Mouse (Mus musculus) spleen, adult 2 months (tissue): ENCODE measurements at regions not wholly inside any gene's neighbourhood (a gene's known extent, or its start where the extent isn't known, plus 50 kb on each side); places are given as distances from the start of the nearest gene placed in this dataset.

Source experiments
- DNase-seq, 2 experiments: peaks; one replicate each; pipeline versions ENCODE4 v3.0.0 to v3.0.0-alpha.2; 2012 to 2021; ENCODE audit warnings: low spot score in 2 of 2, low read depth in 1 of 2
- H3K27ac ChIP-seq: fragments of 200-500 bp; 2 replicates; pipeline ENCODE4 v1.5.1; 2012; ENCODE audit warnings: low read length, inconsistent platforms; ENCODE audit not compliant: insufficient read depth
- H3K27me3 ChIP-seq: fragments of 200-500 bp; 2 replicates; pipeline ENCODE4 v1.6.1; 2012; ENCODE audit warnings: mild to moderate bottlenecking, moderate library complexity, low read length, inconsistent platforms; ENCODE audit not compliant: control insufficient read depth, insufficient read depth
- H3K36me3 ChIP-seq: fragments of 200-500 bp; 2 replicates; pipeline ENCODE4 v1.6.1; 2012; ENCODE audit warnings: mild to moderate bottlenecking, low read length, inconsistent platforms; ENCODE audit not compliant: control insufficient read depth, insufficient read depth
- H3K4me1 ChIP-seq: fragments of 200-500 bp; 2 replicates; pipeline ENCODE4 v1.6.1; 2011; ENCODE audit warnings: inconsistent platforms; ENCODE audit not compliant: control insufficient read depth, insufficient read depth, insufficient read length
- H3K4me3 ChIP-seq: fragments of 200-500 bp; 2 replicates; pipeline ENCODE4 v1.5.1; 2011; ENCODE audit warnings: mild to moderate bottlenecking, inconsistent platforms; ENCODE audit not compliant: insufficient read depth, insufficient read length; ENCODE audit errors: extremely low read depth
- CTCF ChIP-seq: fragments of 200-500 bp; IDR thresholded peaks from 2 replicates; pipeline ENCODE4 v1.5.1; 2011; ENCODE audit warnings: mild to moderate bottlenecking, inconsistent platforms; ENCODE audit not compliant: insufficient read depth, insufficient read length, insufficient replicate concordance; ENCODE audit errors: extremely low read depth
- POLR2A ChIP-seq: fragments of 200-500 bp; IDR thresholded peaks from 2 replicates; pipeline ENCODE4 v1.6.1; 2011; ENCODE audit warnings: low read depth, low read length, inconsistent platforms
- WGBS: fragments of 180-500 bp; shearing (Covaris S2); methylation state at CpG from one replicate; pipeline ENCODE4 v1.1.7; 2018; 5-methylcytosine and 5-hydroxymethylcytosine counted together

GRCm38 (mm10) chr6:127263903-127264680 is 112.1 kb upstream of the Ccnd2 start:
- Histone ChIP-seq H3K4me1 (peaks cover 21% of the 10 kb centered on the region; the same call in 1 of the 2 replicates), H3K27me3 (no peaks in the 10 kb centered on the region), H3K4me3 (no peak overlapping the region), H3K36me3 (no peaks in the 10 kb centered on the region), H3K27ac (no peak overlapping the region)
- no peak for TF ChIP-seq POLR2A
- TF ChIP-seq CTCF = no peak
- 35% methylated on average over 5 of the region's 5 CpGs for WGBS
- DNase-seq = no peak

GRCm38 (mm10) chr6:127265063-127265775 is 113.2 kb upstream of the Ccnd2 start:
- Histone ChIP-seq H3K4me1 (peaks cover 23% of the 10 kb centered on the region; the same call in 1 of the 2 replicates), H3K27ac (no peak overlapping the region), H3K4me3 (no peak overlapping the region), H3K36me3 (no peaks in the 10 kb centered on the region), H3K27me3 (no peaks in the 10 kb centered on the region)
- no peak for TF ChIP-seq CTCF
- no peak for TF ChIP-seq POLR2A
- 21% methylated on average over 9 of the region's 9 CpGs for WGBS
- no peak for DNase-seq

DNA sequence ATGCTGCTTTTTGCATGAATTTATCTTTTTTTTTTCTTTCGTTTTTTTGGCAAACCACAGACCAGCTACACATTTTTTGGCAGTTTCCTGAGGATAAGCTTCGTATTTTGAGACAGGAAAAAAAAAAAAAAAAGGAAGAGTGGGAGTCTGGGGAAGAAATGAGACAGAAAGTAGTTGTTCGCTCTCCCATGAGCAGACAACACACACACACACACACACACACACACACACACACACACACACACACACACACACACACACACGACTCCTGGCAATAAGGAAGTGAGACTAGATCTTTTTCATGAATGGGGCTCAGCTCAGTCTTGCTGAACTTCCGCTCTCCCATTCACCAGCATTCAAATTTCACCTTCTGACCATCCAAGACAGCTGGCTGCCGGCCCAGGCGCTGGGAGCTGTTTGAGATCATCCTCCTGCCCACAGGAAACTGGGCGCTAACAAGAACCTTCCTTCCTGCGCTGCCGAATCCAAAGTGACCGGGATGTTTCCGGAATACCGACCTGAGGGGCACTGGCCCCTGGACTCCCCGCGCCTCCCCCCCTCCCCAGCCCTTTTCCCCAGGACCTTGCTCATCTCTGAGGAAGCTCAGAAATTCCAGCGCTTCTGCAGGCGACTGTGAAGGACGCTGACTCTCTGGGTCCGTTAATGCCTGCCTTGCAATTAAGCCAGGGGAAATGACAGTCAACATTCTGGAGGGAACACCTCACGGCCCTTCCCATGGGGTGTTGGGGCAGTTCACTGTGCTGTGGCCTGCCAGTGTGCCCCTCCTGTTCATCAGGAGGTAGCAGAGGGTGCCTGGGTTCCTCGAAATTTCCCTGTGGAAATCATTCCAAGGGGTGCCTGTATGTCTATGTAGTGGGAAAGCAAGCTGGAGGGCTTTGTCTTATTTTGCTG is 114.2 kb upstream of the Ccnd2 start:
- no peak for TF ChIP-seq CTCF
- TF ChIP-seq POLR2A = no peak

GRCm38 (mm10) chr6:127266813-127267165 is 114.8 kb upstream of the Ccnd2 start:
- no peak overlapping the region for H3K27ac ChIP-seq
- no peak for DNase-seq

More for the DNA sequence above, 114.2 kb upstream of the Ccnd2 start:
- peak overlapping the region; percentile 43 for H3K4me3 ChIP-seq
- H3K4me1 ChIP-seq = peaks cover 27% of the 10 kb centered on the region; the same call in 1 of the 2 replicates
- no peaks in the 10 kb centered on the region for H3K27me3 ChIP-seq
- DNase-seq = peak; percentile 68 to 71
- H3K36me3 ChIP-seq = no peaks in the 10 kb centered on the region
- WGBS = 2% methylated on average over 20 of the region's 21 CpGs
- no peak overlapping the region for H3K27ac ChIP-seq

DNA sequence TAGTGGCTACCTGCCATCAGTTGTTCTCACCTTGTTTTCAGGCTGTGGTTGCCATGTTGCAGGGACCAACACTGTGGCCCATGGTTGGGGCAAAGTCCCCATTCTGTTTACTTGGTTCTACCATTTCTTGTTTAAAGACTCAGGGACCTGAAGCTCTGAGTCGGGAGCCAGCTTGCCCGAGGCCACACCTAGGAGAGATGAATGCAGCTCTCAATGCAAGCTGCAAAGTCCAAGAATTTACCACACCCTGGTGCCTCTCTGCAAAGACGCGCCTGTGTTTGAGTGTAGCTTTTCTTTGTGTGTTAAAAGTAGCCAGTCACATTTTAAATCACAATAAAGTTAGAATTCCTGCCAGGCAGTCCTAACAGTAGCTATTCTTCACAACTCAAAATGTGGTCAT is 117.0 kb upstream of the Ccnd2 start:
- Histone ChIP-seq H3K27ac (no peak overlapping the region), H3K4me1 (peaks cover 29% of the 10 kb centered on the region; the same call in 1 of the 2 replicates), H3K27me3 (no peaks in the 10 kb centered on the region), H3K4me3 (no peak overlapping the region), H3K36me3 (no peaks in the 10 kb centered on the region)
- DNase-seq = no peak
- WGBS = 90% methylated on average over 4 of the region's 4 CpGs
- TF ChIP-seq CTCF = no peak
- TF ChIP-seq POLR2A = no peak

More at GRCm38 (mm10) chr6:127266813-127267165, 114.8 kb upstream of the Ccnd2 start:
- TF ChIP-seq POLR2A = no peak
- TF ChIP-seq CTCF = peak; percentile 10; the same call in 1 of the 2 replicates
- no peaks in the 10 kb centered on the region for H3K36me3 ChIP-seq
- H3K4me1 ChIP-seq = peaks cover 27% of the 10 kb centered on the region; the same call in 1 of the 2 replicates
- H3K27me3 ChIP-seq = no peaks in the 10 kb centered on the region
- 40% methylated on average over 10 of the region's 10 CpGs for WGBS
- H3K4me3 ChIP-seq = no peak overlapping the region

GRCm38 (mm10) chr6:127269525-127270044 is 117.6 kb upstream of the Ccnd2 start:
- no peak for TF ChIP-seq CTCF
- TF ChIP-seq POLR2A = no peak
- Histone ChIP-seq H3K4me3 (no peak overlapping the region), H3K36me3 (no peaks in the 10 kb centered on the region), H3K27me3 (no peaks in the 10 kb centered on the region), H3K27ac (no peak overlapping the region), H3K4me1 (peaks cover 23% of the 10 kb centered on the region; the same call in 1 of the 2 replicates)
- 89% methylated on average over 7 of the region's 7 CpGs for WGBS
- no peak for DNase-seq
